Mouse (Mus musculus) gastrocnemius, postnatal 10 days (tissue): Measurements from ENCODE around the gene Alg5. TPM values are rescaled to one million over a fixed set of nuclear protein-coding genes. Genes with fewer than 3 reads are reported as not detected.
"Not testable (repeated sequence)": the region's sequence is repeated elsewhere in the genome, so short reads cannot be mapped to it uniquely, and the experiment has no call there.

Source experiments
- DNase-seq: peaks from one replicate; pipeline ENCODE4 v3.0.0; 2021; ENCODE audit warnings: mixed read lengths
- total RNA-seq, 2 experiments: library from RNA; stranded (reverse); gene quantifications; 2 replicates each; pipeline ENCODE4 v1.2.3; 2021

Gene Alg5
- total RNA-seq, 2 experiments from 2014 or later = 12.8 to 16.1 TPM

DNA sequence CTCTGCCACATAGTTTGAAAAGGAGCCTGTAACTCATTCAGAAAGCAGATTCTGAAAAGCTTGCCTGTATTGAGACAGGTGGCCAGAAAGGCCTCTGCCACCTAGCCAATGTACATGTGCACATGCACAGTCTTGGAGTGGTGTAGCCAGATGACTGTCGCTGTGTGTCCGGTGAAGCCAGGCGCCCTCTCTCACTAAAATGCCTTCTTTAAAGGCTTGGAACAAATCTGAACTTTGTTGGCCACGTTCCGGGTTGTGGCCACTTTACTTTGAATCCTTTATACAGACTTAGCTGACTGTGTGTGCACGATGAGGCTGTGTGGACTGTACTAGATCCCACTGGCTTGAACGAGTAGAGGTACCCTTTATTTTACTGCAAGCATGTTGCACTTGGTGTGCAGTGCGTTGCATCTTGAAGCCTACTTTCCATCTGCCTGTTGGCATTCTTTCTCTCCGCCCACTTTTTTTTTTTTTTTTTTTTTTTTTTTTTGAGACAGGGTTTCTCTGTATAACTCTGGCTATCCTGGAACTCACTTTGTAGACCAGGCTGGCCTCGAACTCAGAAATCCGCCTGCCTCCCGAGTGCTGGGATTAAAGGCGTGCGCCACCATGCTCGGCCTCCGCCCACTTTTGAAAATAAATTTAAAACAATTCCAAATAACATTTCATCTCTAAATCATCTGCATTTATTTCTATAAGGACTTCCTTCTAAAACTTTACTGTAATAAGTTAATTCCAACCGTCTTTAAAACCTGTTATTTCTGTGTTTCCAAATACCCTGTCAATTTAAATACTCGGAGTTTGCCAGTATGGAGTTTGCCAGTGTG lies 975 bp downstream of the Alg5 start:
- DNase-seq = no peak

DNA sequence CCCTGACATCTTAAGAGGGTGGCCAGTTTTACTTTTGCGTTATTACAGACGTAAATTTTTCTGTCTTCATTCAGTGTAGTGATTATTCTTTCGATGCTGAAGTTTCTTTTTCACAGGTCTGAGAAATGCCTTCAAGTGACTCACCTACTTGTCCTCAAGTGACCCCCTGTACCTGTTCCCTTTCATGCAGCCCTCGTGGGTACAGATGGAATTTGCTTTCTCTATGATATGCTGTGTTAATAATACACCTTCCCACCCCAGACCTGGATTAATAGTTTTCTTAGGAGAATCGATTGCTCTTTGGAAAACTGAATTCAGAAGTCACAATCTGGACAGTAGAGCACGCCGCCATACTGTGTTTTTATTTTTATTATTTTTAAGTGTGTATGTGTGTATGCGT lies 2.0 kb downstream of the Alg5 start:
- DNase-seq = no peak

DNA sequence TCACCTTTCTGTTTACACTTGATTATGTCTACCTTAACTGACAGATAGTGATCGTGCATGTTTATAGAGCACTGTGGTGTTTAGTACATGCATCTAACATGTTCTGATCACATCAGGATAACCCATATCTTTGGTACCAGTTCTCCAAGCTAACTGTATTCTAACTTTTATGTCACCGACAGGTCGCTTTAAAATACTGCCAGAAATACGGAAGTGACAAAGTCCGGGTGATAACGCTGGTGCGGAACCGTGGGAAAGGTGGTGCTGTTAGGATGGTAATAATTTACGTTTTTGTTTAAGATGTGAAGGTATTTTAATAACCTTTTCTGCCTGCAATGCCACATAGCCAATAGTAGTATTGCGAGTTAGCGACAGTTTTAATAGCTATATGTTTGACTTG lies 6.6 kb downstream of the Alg5 start:
- DNase-seq = no peak

DNA sequence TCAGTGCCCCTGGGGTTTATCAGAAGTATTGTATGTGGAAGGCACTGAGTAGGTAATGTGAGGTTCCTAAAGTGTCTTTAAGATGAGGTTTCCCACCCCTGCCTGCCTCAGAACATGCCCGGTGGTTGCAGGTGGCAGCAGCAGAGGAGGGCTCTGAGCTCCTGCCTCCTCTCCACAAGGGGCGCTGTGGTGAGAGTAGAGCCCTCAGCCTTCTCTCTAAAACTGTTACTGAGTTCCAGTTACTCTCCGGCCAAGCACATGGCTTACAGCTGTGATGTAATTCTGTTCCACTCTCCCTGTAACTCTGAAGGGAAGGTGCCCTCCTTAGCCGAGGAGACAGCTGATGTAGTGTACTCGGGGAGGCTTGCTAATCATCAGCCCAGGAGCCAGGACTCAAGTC lies 10.5 kb downstream of the Alg5 start:
- peak; percentile 17 for DNase-seq

DNA sequence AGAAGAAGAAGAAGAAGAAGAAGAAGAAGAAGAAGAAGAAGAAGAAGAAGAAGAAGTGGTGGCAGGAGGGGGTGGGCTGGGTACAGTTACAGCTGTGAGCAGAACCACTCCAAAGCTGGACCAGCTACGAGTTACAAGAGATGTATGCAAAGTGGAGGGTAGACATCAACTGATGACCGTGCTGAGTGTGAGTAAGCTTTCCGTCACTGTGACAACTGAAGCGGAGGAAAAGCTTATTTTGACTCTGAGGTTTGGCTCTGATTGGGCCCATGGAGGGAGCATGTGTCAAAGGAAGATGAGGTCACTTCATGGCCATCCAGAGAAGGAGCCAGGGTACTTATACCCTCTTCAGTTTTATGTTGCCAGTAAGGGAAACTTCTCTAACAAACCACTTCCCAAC lies 18.1 kb downstream of the Alg5 start:
- no peak for DNase-seq

DNA sequence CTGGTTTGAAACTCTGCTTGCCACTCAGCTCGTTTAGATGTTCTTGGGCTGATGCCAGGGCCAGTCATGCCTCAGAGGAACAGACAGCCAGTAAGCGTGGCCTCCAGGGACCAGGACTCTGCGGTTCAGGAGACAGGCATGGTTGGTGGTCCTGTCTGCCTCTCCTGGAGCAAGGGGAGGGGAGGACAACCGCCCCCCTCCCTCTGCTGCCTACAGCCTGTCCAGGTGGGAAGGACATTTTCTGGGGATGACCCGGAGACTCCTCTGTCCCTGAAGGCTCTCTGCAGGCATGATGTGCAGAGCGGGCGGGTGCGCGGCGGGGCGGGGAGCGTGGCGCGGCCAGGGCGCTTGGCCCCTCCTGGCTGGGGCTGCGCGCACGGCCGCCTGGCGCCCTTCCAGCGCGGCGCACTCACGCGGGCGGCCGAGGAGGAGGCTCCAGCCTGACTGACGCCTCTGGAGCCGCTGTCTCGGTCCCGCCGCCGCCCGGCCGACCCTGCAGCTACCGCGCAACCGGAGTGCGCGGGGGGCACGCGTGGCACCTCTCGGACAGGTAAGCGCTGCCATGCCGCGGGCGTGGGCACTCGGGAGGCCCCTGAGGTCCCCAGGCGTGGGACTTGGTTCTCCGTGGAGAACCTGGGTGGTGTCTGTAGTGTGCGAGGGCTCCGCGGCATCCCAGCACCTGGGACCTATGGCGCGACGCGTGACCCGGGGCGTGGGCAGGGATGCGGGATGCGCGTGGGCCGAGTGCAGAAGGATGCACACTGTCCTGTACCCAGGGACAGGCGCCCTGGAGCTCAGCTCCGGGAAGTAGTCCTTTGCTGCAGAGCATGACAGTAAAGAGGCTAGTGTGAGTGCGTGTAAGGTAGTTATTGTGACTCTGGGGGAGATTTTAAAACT lies 20.1 kb downstream of the Alg5 start, which contains the start of gene Smad9:
TSS of gene Smad9 (plus strand) at position 438 of the 897 bp plus-strand sequence.
- peak; percentile 60 for DNase-seq

DNA sequence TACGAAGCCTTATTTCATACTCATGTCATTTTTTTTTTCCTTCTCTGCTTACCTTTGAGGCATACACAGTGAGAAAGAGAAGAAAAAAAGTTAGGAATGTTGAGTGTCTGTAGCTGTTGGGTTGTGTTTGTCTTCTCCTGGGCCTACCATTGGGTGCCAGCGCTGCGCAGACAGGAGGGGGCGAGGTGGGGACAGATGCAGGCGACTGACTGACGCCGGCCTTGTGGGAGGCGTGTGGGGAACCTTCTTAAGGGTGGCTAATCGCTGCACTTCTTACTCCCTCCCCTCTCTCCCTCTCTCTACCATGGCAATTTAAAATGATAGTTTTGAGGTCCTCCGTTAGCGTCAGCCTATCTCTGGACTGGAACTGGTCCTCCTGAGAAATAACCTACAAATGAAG lies 20.7 kb downstream of the Alg5 start:
- DNase-seq = no peak

DNA sequence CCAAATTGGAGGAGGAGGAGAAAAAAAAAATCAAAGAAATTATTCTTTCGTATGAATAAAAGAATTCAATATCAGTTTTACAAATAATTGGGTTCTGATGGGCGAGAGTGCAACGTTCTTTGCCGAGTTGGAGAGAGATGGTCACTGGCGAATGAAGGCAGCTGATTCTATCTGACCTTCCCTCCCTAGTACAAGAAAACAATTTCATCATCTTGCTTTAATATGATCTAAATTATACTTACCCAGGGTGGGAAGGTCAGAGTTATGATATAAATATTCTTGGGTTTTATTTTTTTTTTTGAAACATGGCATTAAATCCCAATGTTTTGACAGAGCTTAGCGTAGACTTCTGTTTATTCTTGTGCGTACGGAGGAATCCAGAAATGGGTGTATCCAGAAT lies 22.1 kb downstream of the Alg5 start:
- DNase-seq = no peak

DNA sequence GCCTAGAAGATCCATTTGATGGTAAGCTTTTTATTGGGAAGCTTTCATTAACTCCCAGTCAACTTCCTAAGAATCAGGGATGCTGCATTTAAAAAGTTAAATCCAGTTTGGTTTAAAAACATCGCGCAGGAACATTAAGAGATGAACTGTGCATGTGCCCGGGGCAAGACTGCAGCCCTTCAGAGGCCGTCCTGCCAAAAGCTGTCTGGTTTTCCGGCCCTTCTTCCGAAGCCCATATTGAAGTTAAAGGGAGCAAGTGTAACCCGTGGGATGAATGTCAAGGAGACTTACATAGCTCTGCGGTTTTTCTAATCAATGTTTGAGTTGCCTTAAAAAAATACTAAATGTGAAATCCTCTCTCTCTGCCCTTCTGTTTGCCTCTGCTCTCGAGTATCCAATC lies 23.9 kb downstream of the Alg5 start:
- no peak for DNase-seq

DNA sequence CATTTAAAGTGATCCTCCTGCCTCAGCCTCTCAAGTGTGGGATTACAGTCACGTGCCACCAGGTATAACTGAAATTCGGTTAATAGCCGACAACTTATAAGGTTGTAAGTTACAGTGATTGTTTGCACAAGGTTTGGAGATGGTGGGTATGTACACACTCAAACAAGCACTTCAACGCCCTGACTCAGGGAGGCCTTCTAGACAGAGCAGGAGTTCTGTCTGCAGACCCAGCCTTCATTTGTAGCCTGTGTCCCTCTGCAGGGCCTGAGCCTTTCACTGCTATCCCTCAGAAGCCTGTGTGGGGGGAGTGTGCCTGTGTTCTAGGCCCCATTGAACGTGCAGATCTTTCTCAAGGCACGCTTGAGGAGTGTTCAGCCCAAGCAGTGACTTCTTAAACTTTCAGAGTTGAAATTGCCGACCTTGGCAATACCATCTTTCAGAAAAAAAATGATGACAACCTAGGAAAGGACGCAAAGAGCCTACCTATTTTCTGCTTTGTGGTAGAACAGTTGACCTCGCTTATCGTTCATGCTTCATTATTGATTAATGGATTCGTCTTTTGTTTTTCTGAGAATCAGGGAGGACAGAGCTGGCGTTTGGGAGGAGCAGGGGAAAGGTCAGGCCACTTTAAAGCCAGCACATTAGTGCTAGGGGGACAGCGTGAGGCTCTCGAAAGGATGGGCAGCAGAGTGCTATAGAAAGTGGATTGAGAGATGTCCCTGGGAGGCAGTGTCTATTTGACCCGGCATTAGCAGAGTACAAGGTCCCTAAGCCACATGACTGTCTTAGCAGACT lies 25.2 kb downstream of the Alg5 start:
- DNase-seq = no peak

DNA sequence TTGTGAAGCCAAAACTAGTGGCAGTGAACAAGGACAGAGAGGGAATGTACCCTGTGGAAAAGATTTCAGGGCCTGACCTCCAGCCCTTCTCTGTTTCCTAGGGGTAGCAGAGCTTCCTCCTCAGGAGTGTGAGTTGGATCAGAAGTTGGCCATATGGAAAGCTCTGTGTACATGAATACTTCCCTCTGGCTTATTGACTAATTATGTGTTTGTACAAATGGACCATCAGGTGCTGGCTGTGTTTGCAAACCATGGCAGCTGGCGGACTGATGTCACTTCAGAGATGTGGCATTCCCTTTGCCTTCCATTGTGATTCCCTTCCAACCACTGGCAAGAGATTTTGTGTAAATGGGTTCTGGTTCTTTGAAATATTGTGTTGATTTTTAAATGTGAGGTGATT lies 25.9 kb downstream of the Alg5 start:
- no peak for DNase-seq

DNA sequence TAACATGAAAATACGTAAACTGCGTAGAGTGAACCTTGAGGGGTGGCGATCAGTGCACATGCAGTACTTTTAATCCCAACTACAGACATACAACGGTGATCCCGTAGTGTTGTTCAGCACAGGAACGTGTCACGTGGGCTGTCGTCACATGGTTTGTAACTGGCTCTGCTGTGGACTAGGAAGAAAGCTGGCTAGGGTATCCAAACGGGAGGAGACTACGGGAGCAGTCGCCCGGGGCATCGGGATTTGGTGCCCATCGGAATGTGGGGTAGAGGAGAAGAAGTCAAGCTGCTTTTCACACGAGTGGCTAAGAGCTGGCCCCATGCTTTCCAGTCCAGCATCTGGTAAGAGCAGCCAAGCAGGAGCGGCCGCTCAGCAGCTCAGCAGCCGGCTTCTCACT lies 29.1 kb downstream of the Alg5 start:
- DNase-seq = peak; percentile 16

DNA sequence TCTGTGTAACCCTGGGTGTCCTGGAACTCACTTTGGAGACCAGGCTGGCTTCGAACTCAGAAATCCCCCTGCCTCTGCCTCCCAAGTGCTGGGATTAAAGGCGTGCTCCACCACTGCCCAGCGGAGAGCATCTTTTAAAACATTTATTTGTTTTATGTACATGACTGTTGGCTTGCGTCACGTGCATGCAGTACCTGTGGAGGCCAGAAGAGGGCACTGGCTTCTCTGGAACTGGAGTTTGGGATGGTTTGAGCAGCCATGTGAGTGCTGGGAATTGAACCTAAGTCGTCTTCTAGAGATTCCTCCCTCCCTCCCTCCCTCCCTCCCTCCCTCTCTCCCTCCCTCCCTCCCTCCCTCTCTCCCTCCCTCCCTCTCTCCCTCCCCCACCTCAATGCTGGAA lies 30.2 kb downstream of the Alg5 start:
- not testable (repeated sequence) for DNase-seq

DNA sequence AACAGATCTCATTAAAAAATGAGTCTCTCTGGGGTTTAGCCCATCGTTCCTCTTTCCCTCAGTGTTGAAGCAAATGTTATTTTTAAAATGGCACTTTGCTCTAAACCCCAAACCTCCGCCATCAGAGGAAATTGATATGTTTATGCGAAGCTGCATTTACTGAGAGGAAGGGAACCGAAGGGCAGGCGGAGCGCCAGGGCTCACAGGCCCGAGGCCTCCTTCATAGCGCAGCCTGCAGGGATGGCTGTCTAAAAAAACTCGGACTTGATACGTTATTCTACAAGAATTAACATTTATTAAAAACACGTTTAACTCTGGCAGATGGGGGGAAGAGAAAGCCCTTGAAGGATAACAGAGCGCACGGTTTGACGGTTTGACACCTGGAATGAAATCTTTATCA lies 30.7 kb downstream of the Alg5 start:
- DNase-seq = no peak

DNA sequence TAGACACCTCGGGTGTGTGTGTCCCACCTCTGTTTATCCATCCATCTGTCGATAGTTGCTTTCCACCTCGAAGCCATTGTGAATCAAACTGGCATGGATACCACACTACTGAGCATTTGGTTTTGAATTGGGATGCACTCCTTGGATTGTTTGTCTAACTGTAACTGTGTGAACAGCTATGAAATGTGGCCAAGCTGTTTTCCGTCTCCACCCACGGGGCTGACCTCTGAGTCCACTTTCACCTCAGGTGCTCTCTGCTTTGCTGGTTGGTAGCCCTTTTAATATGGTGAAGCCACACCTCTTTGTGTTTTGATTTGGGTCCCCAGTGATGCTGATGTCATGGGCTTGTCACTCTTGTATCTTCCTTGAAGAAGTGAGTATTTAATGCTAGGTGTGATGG lies 31.5 kb downstream of the Alg5 start:
- DNase-seq = no peak

DNA sequence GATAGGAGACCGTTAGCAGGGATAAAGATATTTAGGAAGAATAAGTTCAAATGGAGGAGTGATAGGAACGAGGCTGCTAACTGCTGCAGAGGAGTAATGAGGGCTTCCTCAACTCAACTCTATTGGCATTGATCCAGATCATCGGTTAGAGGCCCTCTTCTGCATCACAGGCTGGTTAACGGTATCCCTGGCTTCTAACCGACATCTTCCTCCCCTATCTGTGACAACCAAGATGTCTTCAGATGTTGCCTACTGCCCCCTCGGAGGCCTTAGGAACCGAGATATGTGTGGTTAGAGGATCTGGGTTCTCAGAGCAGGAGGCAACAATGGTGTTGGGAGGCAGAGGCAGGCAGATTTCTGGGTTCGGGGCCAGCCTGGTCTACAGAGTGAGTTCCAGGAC lies 33.3 kb downstream of the Alg5 start:
- no peak for DNase-seq

DNA sequence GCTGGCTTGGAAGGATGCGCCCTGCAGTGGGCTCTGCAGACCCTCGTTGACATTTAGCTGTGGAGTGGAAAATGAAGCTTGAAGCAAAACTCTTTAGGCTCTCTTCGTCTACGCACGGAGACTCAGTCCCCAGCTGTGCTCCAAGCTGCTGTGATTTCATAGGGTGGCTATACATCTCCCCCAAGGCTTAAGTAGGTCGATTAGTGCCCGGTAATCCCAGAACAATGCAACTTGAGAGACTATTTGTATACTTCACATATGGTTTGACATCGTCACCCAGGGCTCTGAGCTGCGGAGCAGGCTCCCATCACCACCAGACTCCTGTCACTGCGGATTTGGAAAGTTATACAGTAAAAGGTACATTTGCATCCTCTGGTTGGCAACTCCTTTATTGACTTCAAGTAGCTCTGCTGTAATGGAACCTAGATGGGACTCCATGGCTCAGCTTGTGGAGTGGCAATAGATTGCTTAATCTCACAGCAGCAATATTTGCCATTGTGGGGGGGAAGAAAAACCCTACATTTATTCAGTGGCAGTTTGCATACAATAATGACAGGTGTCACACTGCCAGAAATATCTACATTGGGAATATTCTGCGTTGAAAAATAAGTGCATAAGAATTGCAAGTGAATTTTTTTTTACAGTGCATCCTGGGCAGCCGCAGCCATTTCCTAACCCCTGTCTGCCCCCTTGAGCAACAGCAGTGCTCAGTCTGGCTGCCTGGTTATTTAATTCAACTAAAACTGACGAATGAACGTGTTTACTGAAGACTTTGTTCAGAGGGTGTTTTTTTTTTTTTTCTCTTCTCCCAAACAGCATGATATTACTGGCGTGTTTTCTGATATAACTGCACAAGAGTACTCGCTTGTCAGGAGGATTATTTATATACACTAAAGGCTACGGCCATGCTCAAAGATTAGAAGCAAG lies 34.3 kb downstream of the Alg5 start:
- no peak for DNase-seq

DNA sequence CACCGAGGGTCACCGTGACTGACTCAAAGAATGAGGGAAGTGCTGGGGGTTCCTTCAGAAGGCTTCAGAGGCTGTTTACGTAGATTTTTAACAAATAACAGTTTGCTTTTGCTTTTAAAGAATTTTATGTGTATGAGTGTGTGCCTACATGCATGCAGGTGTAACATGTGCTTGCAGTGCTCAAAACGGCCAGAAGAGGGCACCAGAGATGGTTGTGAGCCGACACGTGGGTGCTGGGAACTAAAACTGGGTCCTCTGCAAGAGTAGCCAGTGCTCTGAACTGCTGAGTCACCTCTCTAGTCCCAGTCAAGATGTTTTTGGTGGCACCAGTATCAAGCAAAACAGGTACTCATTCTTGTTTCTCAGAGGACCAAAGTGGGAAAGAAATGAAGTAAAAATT lies 38.3 kb downstream of the Alg5 start:
- DNase-seq = no peak

DNA sequence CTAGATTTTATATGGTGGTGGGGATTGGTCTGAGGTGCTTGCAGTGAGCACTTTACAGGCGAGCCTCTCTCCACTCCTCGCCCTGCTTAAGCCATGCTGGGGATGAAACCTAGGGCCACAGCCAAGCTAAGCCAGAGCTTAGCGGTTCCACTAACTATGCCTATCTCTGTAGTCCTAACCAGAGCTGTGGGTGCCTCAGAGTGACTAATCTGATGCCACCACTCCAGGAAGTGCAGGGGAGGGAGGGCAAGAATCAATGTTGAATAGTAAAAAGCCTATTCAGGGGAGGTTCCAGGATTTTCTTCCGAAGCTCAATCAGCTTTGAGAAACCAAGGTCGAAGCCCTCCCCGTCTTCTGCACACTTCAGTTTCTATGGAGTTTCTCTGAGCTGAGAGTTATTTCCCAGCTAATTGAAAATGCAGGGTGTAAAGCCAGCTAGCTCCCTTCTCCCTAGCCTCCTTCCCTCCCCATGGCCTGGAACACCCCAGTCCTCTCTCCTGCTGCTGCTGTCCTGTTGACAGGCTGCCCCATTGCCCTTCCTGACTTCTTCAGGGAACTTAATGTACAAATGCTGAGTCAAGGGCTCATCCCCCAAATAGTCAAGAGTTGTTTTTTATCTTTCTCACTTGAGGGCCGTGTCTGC lies 40.8 kb downstream of the Alg5 start:
- DNase-seq = no peak

DNA sequence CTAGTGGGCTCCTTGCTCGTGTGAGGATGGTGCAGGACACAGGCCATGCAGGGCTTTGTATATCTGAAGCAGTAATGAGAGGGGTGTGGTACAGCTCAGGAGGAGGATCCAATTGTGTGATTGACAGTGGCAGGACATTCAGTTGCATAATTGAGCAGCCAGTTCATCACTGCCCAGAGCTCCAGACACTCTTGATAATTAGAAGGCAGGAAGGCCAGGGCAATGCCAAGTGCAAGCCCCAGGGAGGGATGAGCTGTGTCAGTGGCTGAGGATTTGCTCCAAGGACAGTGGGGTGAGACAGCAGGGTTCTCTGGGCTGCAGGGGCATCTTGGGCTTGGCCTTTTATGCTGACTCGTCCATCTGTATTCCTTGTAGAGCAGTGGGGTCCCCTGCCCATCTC lies 55.3 kb downstream of the Alg5 start:
- DNase-seq = no peak
